ENCODE assay signal across 9 mouse cellular contexts in genomic region chr5:21383392-21384251, GRCm38 (mm10). TPM values are rescaled to one million over a fixed set of nuclear protein-coding genes. Genes with fewer than 3 reads are reported as not detected.
DNase-seq lines count a peak whose midpoint lies in the region; ATAC-seq and TF ChIP-seq lines count a peak whose summit lies in the region.
"Had no signal": no experiment of that assay in that cellular context is flagged by ENCODE, and none has a peak within 500 bp of the region (broad histone marks: within the 10 kb centered on the region; RNA-seq: fewer than 3 reads in every experiment).

No protein-coding gene starts in this region.

- no peaks in the 10 kb centered on the region for H3K36me3 ChIP-seq in lung, embryonic 16.5 days (ENCODE audit: control insufficient read depth, insufficient read depth, low read length)
- no peaks in the 10 kb centered on the region for H3K36me3 ChIP-seq in stomach, postnatal 0 days (ENCODE audit: control insufficient read depth, insufficient read depth, low read length)
- H3K36me3 ChIP-seq: neural tube, embryonic 15.5 days had no signal

- no peaks in the 10 kb centered on the region for H3K9me3 ChIP-seq in lung, embryonic 16.5 days (ENCODE audit: control insufficient read depth, low read length)
- no peaks in the 10 kb centered on the region for H3K9me3 ChIP-seq in stomach, postnatal 0 days (ENCODE audit: control insufficient read depth, low read length)
- H3K9me3 ChIP-seq: neural tube, embryonic 15.5 days had no signal

- peak overlapping the region; percentile 2; the same call in 1 of the 2 replicates for H3K4me2 ChIP-seq in lung, embryonic 16.5 days (ENCODE audit: low read depth, low read length)
- no peak overlapping the region for H3K4me2 ChIP-seq in stomach, postnatal 0 days (replicated peaks; ENCODE audit: low read depth)
- H3K4me2 ChIP-seq: neural tube, embryonic 15.5 days had no signal

- H3K27ac ChIP-seq in lung, embryonic 16.5 days (ENCODE audit: low read length), result peak overlapping the region; percentile 4; the same call in 1 of the 2 replicates
- 0 out of 2 replicates have a peak overlapping the region, but pooled peaks have one; percentile 30 for H3K27ac ChIP-seq in stomach, postnatal 0 days (replicated peaks)
- H3K27ac ChIP-seq: neural tube, embryonic 15.5 days had no signal

- peak overlapping the region; percentile 32; the same call in 1 of the 2 replicates for H3K9ac ChIP-seq in lung, embryonic 16.5 days (ENCODE audit: low read length)
- H3K9ac ChIP-seq in stomach, postnatal 0 days (ENCODE audit: low read length), result no peak overlapping the region
- H3K9ac ChIP-seq: neural tube, embryonic 15.5 days had no signal

- no peaks in the 10 kb centered on the region for H3K27me3 ChIP-seq in lung, embryonic 16.5 days (ENCODE audit: control insufficient read depth, insufficient read depth, low read depth, low read length)
- no peaks in the 10 kb centered on the region for H3K27me3 ChIP-seq in stomach, postnatal 0 days (ENCODE audit: control insufficient read depth, insufficient read depth, low read length)
- H3K27me3 ChIP-seq: neural tube, embryonic 15.5 days had no signal

- H3K4me3 ChIP-seq in lung, embryonic 16.5 days (ENCODE audit: low read length), result no peak overlapping the region
- no peak overlapping the region for H3K4me3 ChIP-seq in stomach, postnatal 0 days (ENCODE audit: low read depth, low read length)
- H3K4me3 ChIP-seq: erythroblast, embryonic 14.5 days; neural tube, embryonic 15.5 days had no signal

- 30% methylated on average over 14 of the region's 14 CpGs for WGBS in lung, embryonic 16.5 days
- 39% methylated on average over 14 of the region's 14 CpGs for WGBS in stomach, postnatal 0 days

- peaks cover 9% of the 10 kb centered on the region for H3K4me1 ChIP-seq in lung, embryonic 16.5 days (replicated peaks; ENCODE audit: control insufficient read depth, insufficient read depth, low read length)
- peaks cover 2% of the 10 kb centered on the region; the same call in 1 of the 2 replicates for H3K4me1 ChIP-seq in stomach, postnatal 0 days (replicated peaks; ENCODE audit: control insufficient read depth, insufficient read depth)
- H3K4me1 ChIP-seq: neural tube, embryonic 15.5 days had no signal

- ATAC-seq in lung, embryonic 16.5 days (ENCODE audit: low read depth), result no peak
- ATAC-seq in stomach, postnatal 0 days (ENCODE audit: low FRiP score, low TSS enrichment), result 0 out of 2 replicates have a peak, but pooled peaks have one; percentile 47

- TF ChIP-seq EP300 in stomach, postnatal 0 days (optimal IDR thresholded peaks at IDR 0.05), result no peak

- DNase-seq in lung, postnatal 25 days (ENCODE audit: low spot score), result no peak
- DNase-seq in heart, adult 8-10 months (ENCODE audit: low spot score), result peak; percentile 20
- peak; percentile 6 for DNase-seq in kidney, postnatal 14 days
- no peak for DNase-seq in stomach, postnatal 0 days (ENCODE audit: low spot score)
- no peak for DNase-seq in adrenal gland, adult 8-10 months
- no peak for DNase-seq in gastrocnemius, postnatal 10 days

- no peak for TF ChIP-seq CTCF in stomach, postnatal 0 days (IDR thresholded peaks at IDR 0.05; ENCODE audit: low read depth)

RNA-seq across cellular contexts. Expression of gene Fgl2, which starts 11.2 kb away (rescaled TPM):
- 5.7 and 6.7 TPM in 2 replicates for polyA plus RNA-seq in lung, embryonic 16.5 days (2015; fragmentation: Nextera tagmentation; extraction: Ambion mirVana)
- total RNA-seq in heart, adult 8-10 months (2022), result 10 to 100 TPM; 12.4 to 23.7 (median 18.0) TPM
- 10.3 and 14.4 TPM in 2 replicates for polyA plus RNA-seq in stomach, postnatal 0 days (2015; fragmentation: Nextera tagmentation; extraction: Ambion mirVana)
- total RNA-seq in adrenal gland, adult 8-10 months (2022), result 10 to 100 TPM in 2 of 4 experiments, 1 to 10 TPM in 2; 6.8 to 19.1 (median 11.5) TPM
- total RNA-seq in gastrocnemius, postnatal 10 days (2021), result 1 to 10 TPM; 5.8 to 6.3 TPM
- polyA plus RNA-seq: erythroblast, embryonic 14.5 days had no signal

RNA-seq across cellular contexts. Expression of gene Ccdc146, which starts 40.9 kb away (rescaled TPM):
- 3.6 and 3.7 TPM in 2 replicates for polyA plus RNA-seq in lung, embryonic 16.5 days (2015; fragmentation: Nextera tagmentation; extraction: Ambion mirVana)
- 1 to 10 TPM; 2.6 to 6.0 (median 4.1) TPM for total RNA-seq in heart, adult 8-10 months (2022)
- polyA plus RNA-seq in stomach, postnatal 0 days (2015; fragmentation: Nextera tagmentation; extraction: Ambion mirVana), result 0.22 and 0.24 TPM in 2 replicates
- total RNA-seq in adrenal gland, adult 8-10 months (2022), result under 1 TPM in 3 of 4 experiments, not detected in 1; 0.12 to 0.37 (median 0.28) TPM
- 1 to 10 TPM in 1 of 2 experiments, under 1 TPM in 1; 0.75 to 1.3 TPM for total RNA-seq in gastrocnemius, postnatal 10 days (2021)
- polyA plus RNA-seq: erythroblast, embryonic 14.5 days had no signal

RNA-seq across cellular contexts. Expression of gene Fam185a, which starts 41.1 kb away (rescaled TPM):
- polyA plus RNA-seq in lung, embryonic 16.5 days (2015; fragmentation: Nextera tagmentation; extraction: Ambion mirVana), result 4.0 and 4.1 TPM in 2 replicates
- total RNA-seq in heart, adult 8-10 months (2022), result 10 to 100 TPM; 20.9 to 23.3 (median 22.5) TPM
- 3.5 and 3.8 TPM in 2 replicates for polyA plus RNA-seq in stomach, postnatal 0 days (2015; fragmentation: Nextera tagmentation; extraction: Ambion mirVana)
- total RNA-seq in adrenal gland, adult 8-10 months (2022), result 10 to 100 TPM; 14.7 to 19.2 (median 16.1) TPM
- 1 to 10 TPM; 5.5 to 5.6 TPM for total RNA-seq in gastrocnemius, postnatal 10 days (2021)
- polyA plus RNA-seq: erythroblast, embryonic 14.5 days had no signal

Comparison
In these comparisons a context has a peak if more than half of its experiments do, and no peak if none do; other contexts are left out.
1. DNase-seq: peak in heart, adult 8-10 months (single experiment) and kidney, postnatal 14 days (single experiment); none in lung, postnatal 25 days (single experiment), stomach, postnatal 0 days (single experiment), adrenal gland, adult 8-10 months (single experiment) and gastrocnemius, postnatal 10 days (single experiment).